Mouse (Mus musculus): ENCODE data around the gene Gucy2f. TPM values are rescaled to one million over a fixed set of nuclear protein-coding genes. Genes with fewer than 3 reads are reported as not detected.
"Not testable (repeated sequence)": the region's sequence is repeated elsewhere in the genome, so short reads cannot be mapped to it uniquely, and the experiment has no call there.

Gucy2f gene
- under 1 TPM; 0.52 to 0.67 TPM for total RNA-seq (2021)
- long read RNA-seq, experiment 1, result 0 reads
- long read RNA-seq, experiment 2, result 0 reads

DNA sequence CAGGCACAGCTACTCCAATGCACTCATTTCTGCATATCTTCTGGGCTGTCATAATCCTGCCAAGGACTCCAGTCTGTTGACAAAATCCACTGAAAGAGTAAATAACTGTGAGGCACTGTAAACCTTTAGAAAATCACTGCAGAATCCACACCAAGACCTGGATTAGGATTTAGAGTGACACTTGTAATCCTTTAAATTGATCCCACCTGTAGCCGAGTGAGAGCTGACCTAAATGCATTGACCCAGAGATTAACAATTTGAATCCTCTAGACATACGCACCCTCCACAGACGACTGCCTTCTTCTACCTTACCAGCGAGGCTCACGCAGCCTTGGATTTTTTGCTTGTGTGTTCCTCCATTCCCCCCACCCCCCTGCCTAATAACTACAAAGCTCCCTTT is at the start of gene Gucy2f:
Gucy2f (minus strand) TSS at position 101 of the 400 bp plus-strand sequence.
- no peak within 1 kb of the TSS for H3K4me3 ChIP-seq
- H3K27ac ChIP-seq, result no peak within 1 kb of the TSS
- DNase-seq (ENCODE audit: low spot score in 2 of 2), result no peak
- TF ChIP-seq CTCF (conservative IDR thresholded peaks at IDR 0.05), result no peak

DNA sequence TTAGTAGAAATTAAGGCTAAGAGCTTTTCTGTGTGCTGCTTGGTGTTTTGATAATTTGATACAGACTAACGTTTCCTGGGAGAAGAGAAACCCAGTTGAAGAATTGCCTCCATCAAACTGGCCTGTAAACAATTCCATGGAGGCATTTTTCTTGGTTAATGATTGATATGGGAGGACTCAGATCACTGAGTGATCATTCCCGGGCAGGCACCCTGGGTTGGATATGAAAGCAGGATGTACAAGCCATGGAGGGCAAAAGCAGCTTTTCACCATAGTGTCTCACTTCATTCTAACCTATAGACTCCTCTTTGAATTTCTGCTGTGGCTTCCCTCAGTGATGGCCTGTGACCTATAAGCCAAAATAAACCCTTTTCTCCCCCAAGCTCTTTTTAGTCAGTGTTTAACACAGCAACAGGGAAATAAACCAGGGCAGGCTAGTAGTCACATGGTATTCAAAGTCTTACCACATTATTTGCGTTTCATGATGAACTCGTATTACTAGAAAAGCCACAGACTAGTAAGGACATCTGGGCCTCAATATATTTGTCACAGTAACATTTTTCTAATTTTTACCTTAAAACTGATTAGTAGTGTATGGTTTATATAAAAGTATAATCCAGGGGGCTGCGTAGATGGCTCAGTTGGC is 49.1 kb upstream of the Gucy2f start:
- DNase-seq (ENCODE audit: low spot score in 2 of 2), result no peak
- Histone ChIP-seq H3K4me3 (no peak overlapping the region), H3K27ac (no peak overlapping the region)
- no peak for TF ChIP-seq CTCF (conservative IDR thresholded peaks at IDR 0.05)

DNA sequence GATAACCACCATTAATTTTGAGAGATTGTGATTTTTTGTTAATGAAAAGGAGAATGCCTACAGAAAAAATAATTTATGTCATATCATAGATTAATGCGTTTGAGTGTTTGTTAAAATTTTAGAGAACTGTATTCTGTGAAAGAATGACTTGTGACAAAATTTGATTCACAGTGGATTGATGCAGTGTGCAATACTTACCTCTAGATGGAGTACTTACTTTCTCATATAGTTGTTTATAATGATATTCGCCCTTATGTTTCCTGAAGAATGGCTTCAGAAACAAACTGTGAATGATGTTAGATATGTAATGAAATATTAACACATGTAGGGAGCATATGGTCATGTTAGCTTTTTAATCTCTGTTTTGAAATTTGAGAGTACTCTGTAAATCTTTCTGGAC is 40.4 kb upstream of the Gucy2f start:
- Histone ChIP-seq H3K4me3 (no peak overlapping the region), H3K27ac (no peak overlapping the region)
- peak; percentile 76 for TF ChIP-seq CTCF (conservative IDR thresholded peaks at IDR 0.05)
- DNase-seq (ENCODE audit: low spot score in 2 of 2), result no peak

- DNase-seq (ENCODE audit: low spot score in 2 of 2); H3K27ac ChIP-seq; H3K4me3 ChIP-seq: not testable (repeated sequence)
Observed at GRCm38 (mm10) chrX:142236146-142236545, 39.4 kb upstream of the Gucy2f start.

DNA sequence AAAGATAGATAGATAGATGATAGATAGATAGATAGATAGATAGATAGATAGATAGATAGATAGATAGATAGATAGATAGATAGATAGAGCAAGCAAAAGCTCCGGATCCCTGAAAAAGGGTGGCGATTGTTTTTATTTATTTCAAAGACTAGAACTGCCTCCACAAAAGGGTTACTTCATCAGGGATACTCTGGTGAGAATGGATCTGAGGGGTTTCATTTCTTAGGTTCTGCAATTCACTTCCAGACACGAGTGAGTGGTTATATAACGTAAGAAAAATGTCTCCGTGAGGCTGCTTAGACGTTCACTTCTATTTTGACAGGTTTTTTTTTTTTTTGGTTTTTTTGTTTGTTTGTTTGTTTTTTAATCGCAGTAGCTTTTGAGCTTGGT is 32.0 kb upstream of the Gucy2f start:
- DNase-seq (ENCODE audit: low spot score in 2 of 2), result no peak
- Histone ChIP-seq H3K4me3 (peak overlapping the region; percentile 58), H3K27ac (peak overlapping the region; percentile 89)
- no peak for TF ChIP-seq CTCF (conservative IDR thresholded peaks at IDR 0.05)

- TF ChIP-seq CTCF (conservative IDR thresholded peaks at IDR 0.05), result no peak
- Histone ChIP-seq H3K4me3 (peak overlapping the region; percentile 62), H3K27ac (peak overlapping the region; percentile 89)
- peak; percentile 66 to 68 for DNase-seq (ENCODE audit: low spot score in 2 of 2)
Observed at GRCm38 (mm10) chrX:142228055-142228768, 31.5 kb upstream of the Gucy2f start.

- DNase-seq (ENCODE audit: low spot score in 2 of 2), result no peak
- H3K4me3 ChIP-seq, result peak overlapping the region; percentile 62
- no peak for TF ChIP-seq CTCF (conservative IDR thresholded peaks at IDR 0.05)
- H3K27ac ChIP-seq, result peak overlapping the region; percentile 88
Observed at GRCm38 (mm10) chrX:142227398-142228054, 30.8 kb upstream of the Gucy2f start.

GRCm38 (mm10) chrX:142226542-142226941 is 29.8 kb upstream of the Gucy2f start, which contains the start of gene Nxt2:
Nxt2 (plus strand) TSS chrX:142226770.
- H3K27ac ChIP-seq, result no peak within 1 kb of the TSS
- no peak for DNase-seq (ENCODE audit: low spot score in 2 of 2)
- no peak for TF ChIP-seq CTCF (conservative IDR thresholded peaks at IDR 0.05)
- H3K4me3 ChIP-seq, result peak within 1 kb of the TSS; percentile 62

- H3K4me3 ChIP-seq, result no peak overlapping the region
- peak; percentile 20 to 38 for DNase-seq (ENCODE audit: low spot score in 2 of 2)
- no peak overlapping the region for H3K27ac ChIP-seq
- peak; percentile 97 for TF ChIP-seq CTCF (conservative IDR thresholded peaks at IDR 0.05)
Observed at GRCm38 (mm10) chrX:142200295-142200694, 3.6 kb upstream of the Gucy2f start.

DNA sequence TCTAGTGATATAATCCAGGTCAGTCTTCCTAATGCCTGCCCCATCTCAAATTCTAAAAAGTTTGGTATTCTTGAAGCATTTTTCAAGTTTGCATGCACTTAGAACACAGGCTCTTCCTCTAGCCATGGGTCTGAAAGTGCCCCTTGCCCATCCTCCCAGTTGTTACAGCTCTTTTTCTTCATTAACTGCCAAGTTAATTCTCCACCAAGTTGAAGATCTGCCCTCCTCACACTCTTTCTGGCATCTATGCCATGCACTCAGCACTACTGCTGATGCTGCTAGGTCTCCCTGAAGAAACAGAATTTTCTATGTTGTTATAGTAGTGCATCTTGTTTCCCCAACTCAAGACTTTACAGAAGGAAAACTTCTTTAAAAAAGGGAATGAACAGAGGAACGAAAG is 1.2 kb downstream of the Gucy2f start:
- no peak for TF ChIP-seq CTCF (conservative IDR thresholded peaks at IDR 0.05)
- Histone ChIP-seq H3K27ac (no peak overlapping the region), H3K4me3 (no peak overlapping the region)
- no peak for DNase-seq (ENCODE audit: low spot score in 2 of 2)

- no peak overlapping the region for H3K4me3 ChIP-seq
- DNase-seq (ENCODE audit: low spot score in 2 of 2), result no peak
- TF ChIP-seq CTCF (conservative IDR thresholded peaks at IDR 0.05), result no peak
- peak overlapping the region; percentile 18; the same call in 1 of the 2 replicates for H3K27ac ChIP-seq
Observed at GRCm38 (mm10) chrX:142194420-142194819, 2.3 kb downstream of the Gucy2f start.

DNA sequence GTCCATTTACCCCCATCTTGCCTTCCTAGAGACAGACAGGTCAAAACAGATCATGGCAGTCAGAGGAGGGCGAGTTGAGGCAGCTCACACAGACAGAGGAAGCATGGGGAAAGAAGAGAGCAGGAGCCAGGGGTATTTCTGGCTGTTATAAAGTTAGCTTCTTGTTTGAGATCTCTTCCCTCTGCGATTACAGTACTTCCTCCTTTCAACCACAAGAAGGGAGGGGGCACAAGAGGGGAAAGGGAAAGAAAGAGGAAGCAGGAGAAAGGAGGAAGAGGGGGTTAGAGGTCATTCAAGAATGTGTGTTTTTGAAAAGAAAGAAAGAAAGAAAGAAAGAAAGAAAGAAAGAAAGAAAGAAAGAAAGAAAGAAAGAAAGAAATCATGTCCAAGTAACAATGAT is 6.4 kb downstream of the Gucy2f start:
- Histone ChIP-seq H3K27ac (no peak overlapping the region), H3K4me3 (no peak overlapping the region)
- no peak for DNase-seq (ENCODE audit: low spot score in 2 of 2)
- TF ChIP-seq CTCF (conservative IDR thresholded peaks at IDR 0.05), result no peak

DNA sequence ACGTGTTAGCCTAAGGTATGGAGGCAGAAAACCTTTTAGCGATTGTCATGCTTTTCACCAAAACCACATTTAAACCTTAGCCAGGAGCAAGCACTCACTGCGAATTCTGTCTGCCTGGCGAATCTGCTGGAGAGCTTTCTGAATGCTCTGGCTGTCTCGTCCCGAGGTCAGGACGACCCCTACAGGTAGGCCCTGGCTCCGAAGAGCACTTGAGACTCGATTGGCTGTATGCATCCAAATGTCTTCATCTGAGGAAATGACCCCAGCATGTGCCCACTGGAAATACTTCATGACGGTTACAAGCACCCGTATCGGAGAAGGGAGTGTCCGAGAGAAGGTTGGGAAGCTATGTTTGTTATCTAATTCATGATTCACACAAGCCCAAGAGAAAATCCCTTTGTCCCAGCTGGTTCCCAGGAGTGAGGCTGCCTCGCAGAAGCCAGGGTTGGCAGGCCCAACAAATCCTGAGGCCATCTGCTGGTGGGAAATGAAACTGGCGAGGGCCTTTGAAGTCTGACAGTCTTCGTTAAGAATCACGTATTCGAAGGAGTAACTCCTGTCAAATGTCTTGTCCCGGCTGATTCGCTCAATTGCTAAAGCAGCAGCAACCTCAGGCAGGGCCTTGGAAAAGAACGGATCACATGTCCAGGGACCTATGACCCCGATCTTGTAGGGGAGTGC is 7.6 kb downstream of the Gucy2f start:
- H3K4me3 ChIP-seq, result no peak overlapping the region; the same call in 1 of the 2 replicates
- TF ChIP-seq CTCF (conservative IDR thresholded peaks at IDR 0.05), result peak; percentile 79
- H3K27ac ChIP-seq, result no peak overlapping the region
- peak; percentile 39 to 49 for DNase-seq (ENCODE audit: low spot score in 2 of 2)
